Mouse (Mus musculus): Measurements from ENCODE around the gene Padi6.

Gene Padi6

GRCm38 (mm10) chr4:140684141-140684871, 58.1 kb downstream of the Padi6 start:
- no peak for DNase-seq (ENCODE audit: low read depth)

- DNase-seq (ENCODE audit: low read depth), result no peak
These were observed 58.8 kb downstream of the Padi6 start for GRCm38 (mm10) chr4:140683608-140684007.

GRCm38 (mm10) chr4:140680731-140681397, 61.6 kb downstream of the Padi6 start:
- no peak for DNase-seq (ENCODE audit: low read depth)

- no peak for DNase-seq (ENCODE audit: low read depth)
These were observed 62.6 kb downstream of the Padi6 start for GRCm38 (mm10) chr4:140679723-140680380.

GRCm38 (mm10) chr4:140679038-140679437, 63.4 kb downstream of the Padi6 start:
- DNase-seq (ENCODE audit: low read depth), result no peak

Measured in fibroblast of lung, adult 2 months (primary cell).